Mouse (Mus musculus) olfactory bulb, adult 2 months (tissue): ENCODE results near the gene Thumpd2. TPM values are rescaled to one million over a fixed set of nuclear protein-coding genes. Genes with fewer than 3 reads are reported as not detected.

ENCODE experiments used
- H3K27ac ChIP-seq: fragments of 200-500 bp; 2 replicates; pipeline ENCODE4 v1.5.1; 2012; ENCODE audit warnings: low read depth, low read length; ENCODE audit not compliant: insufficient read depth
- H3K4me1 ChIP-seq: fragments of 200-500 bp; 2 replicates; pipeline ENCODE4 v1.6.1; 2012; ENCODE audit warnings: low read length; ENCODE audit not compliant: control insufficient read depth, insufficient read depth
- H3K4me3 ChIP-seq: fragments of 200-500 bp; 2 replicates; pipeline ENCODE4 v1.5.1; 2012; ENCODE audit warnings: mild to moderate bottlenecking, low read depth, low read length, moderate library complexity; ENCODE audit not compliant: insufficient read depth
- CTCF ChIP-seq: fragments of 200-500 bp; IDR thresholded peaks from 2 replicates; pipeline ENCODE4 v1.5.1; 2012; ENCODE audit warnings: low read depth, mild to moderate bottlenecking, low read length, moderate library complexity; ENCODE audit not compliant: insufficient read depth
- POLR2A ChIP-seq: fragments of 200-500 bp; IDR thresholded peaks from 2 replicates; pipeline ENCODE4 v1.6.1; 2012; ENCODE audit warnings: mild to moderate bottlenecking, low read depth, low read length, moderate library complexity; ENCODE audit not compliant: insufficient read depth
- WGBS: fragments of 180-500 bp; shearing (Covaris S2); methylation state at CpG from one replicate; pipeline ENCODE4 v1.1.7; 2018; 5-methylcytosine and 5-hydroxymethylcytosine counted together
- polyA plus RNA-seq: library from polyadenylated mRNA; stranded (reverse); fragments of >200 nt; gene quantifications from 2 replicates; pipeline ENCODE4 v1.2.4, GENCODE M21; 2012; ENCODE audit warnings: low replicate concordance; ENCODE audit not compliant: missing spikeins, insufficient read depth, insufficient read length

Gene Thumpd2
- polyA plus RNA-seq, 1 experiment, result not detected

GRCm38 (mm10) chr17:80997226-80997625, 67.7 kb downstream of the Thumpd2 start:
- WGBS, result 57% methylated on average over 2 of the region's 2 CpGs
- Histone ChIP-seq H3K27ac (no peak overlapping the region), H3K4me3 (no peak overlapping the region), H3K4me1 (no peaks in the 10 kb centered on the region)
- TF ChIP-seq CTCF (no peak), POLR2A (no peak)

GRCm38 (mm10) chr17:80991535-80992127, 73.3 kb downstream of the Thumpd2 start:
- no peak for TF ChIP-seq POLR2A
- H3K27ac ChIP-seq, result no peak overlapping the region
- no peak overlapping the region for H3K4me3 ChIP-seq
- H3K4me1 ChIP-seq, result no peaks in the 10 kb centered on the region
- WGBS, result 51% methylated on average over 8 of the region's 8 CpGs

- H3K4me3 ChIP-seq, result no peak overlapping the region
- 71% methylated on average over 10 of the region's 10 CpGs for WGBS
- H3K27ac ChIP-seq, result no peak overlapping the region
- no peak for TF ChIP-seq POLR2A
- TF ChIP-seq CTCF, result no peak
- H3K4me1 ChIP-seq, result 0 out of 2 replicates have a peak, but pooled peaks cover 5% of the 10 kb centered on the region
Measured at GRCm38 (mm10) chr17:80982976-80983375, 81.9 kb downstream of the Thumpd2 start.

GRCm38 (mm10) chr17:80982412-80982787, 82.5 kb downstream of the Thumpd2 start:
- Histone ChIP-seq H3K4me1 (0 out of 2 replicates have a peak, but pooled peaks cover 5% of the 10 kb centered on the region), H3K4me3 (no peak overlapping the region), H3K27ac (no peak overlapping the region)
- TF ChIP-seq CTCF (0 out of 2 replicates have a peak, but pooled peaks have one; percentile 16), POLR2A (no peak)
- 3% methylated on average over 8 of the region's 8 CpGs for WGBS

GRCm38 (mm10) chr17:80981721-80982411, 83.0 kb downstream of the Thumpd2 start:
- 0 out of 2 replicates have a peak, but pooled peaks cover 5% of the 10 kb centered on the region for H3K4me1 ChIP-seq
- TF ChIP-seq POLR2A (no peak), CTCF (no peak)
- no peak overlapping the region for H3K27ac ChIP-seq
- WGBS, result 24% methylated on average over 12 of the region's 12 CpGs
- no peak overlapping the region for H3K4me3 ChIP-seq

- 0 out of 2 replicates have a peak, but pooled peaks cover 5% of the 10 kb centered on the region for H3K4me1 ChIP-seq
- H3K27ac ChIP-seq, result no peak overlapping the region
- no peak overlapping the region for H3K4me3 ChIP-seq
- WGBS, result 93% methylated on average over 10 of the region's 10 CpGs
- TF ChIP-seq POLR2A (no peak), CTCF (no peak)
Measured at GRCm38 (mm10) chr17:80980096-80980495, 84.8 kb downstream of the Thumpd2 start.

- H3K4me3 ChIP-seq, result no peak overlapping the region
- no peak overlapping the region for H3K27ac ChIP-seq
- 92% methylated on average over 5 of the region's 5 CpGs for whole genome bisulfite sequencing
- TF ChIP-seq POLR2A (no peak), CTCF (no peak)
- H3K4me1 ChIP-seq, result 0 out of 2 replicates have a peak, but pooled peaks cover 3% of the 10 kb centered on the region
Measured at GRCm38 (mm10) chr17:80977245-80977644, 87.6 kb downstream of the Thumpd2 start.

Other genes with a start within 250 kb of the Thumpd2 start
- not detected in 2 replicates for gene Tmem178, start 120.5 kb downstream of the Thumpd2 start, polyA plus RNA-seq